Mouse (Mus musculus) C2C12 (cell line): Measurements from ENCODE around the gene Fgd5. TPM values are rescaled to one million over a fixed set of nuclear protein-coding genes. Genes with fewer than 3 reads are reported as not detected.
A peak's percentile ranks its signal among the peaks of the same experiment; 100 is the strongest.
"Not testable (repeated sequence)": the region's sequence is repeated elsewhere in the genome, so short reads cannot be mapped to it uniquely, and the experiment has no call there.

Experiments used
- H3K27me3 ChIP-seq: one replicate; pipeline ENCODE4 v1.6.1; 2011; ENCODE audit not compliant: control insufficient read depth, insufficient read depth, insufficient read length
- H3K36me3 ChIP-seq: one replicate; pipeline ENCODE4 v1.6.1; 2011; ENCODE audit not compliant: control insufficient read depth, insufficient read depth
- H3K4me3 ChIP-seq: one replicate; pipeline ENCODE4 v1.5.1; 2011; ENCODE audit warnings: mild to moderate bottlenecking, control low read depth; ENCODE audit not compliant: poor library complexity, insufficient read depth, severe bottlenecking
- H3K79me2 ChIP-seq: one replicate; pipeline ENCODE4 v1.6.1; 2011; ENCODE audit not compliant: control insufficient read depth, insufficient read depth
- H3K79me3 ChIP-seq: one replicate; pipeline ENCODE4 v1.6.1; 2011; ENCODE audit warnings: low read depth, control low read depth
- H3ac ChIP-seq: one replicate; pipeline ENCODE3; 2011; ENCODE audit warnings: low read depth; ENCODE audit not compliant: control insufficient read depth, insufficient read length
- CEBPB ChIP-seq: IDR thresholded peaks from one replicate; pipeline ENCODE4 v1.6.1; 2011; ENCODE audit warnings: low read depth, mild to moderate bottlenecking, control low read depth, moderate library complexity
- CTCF ChIP-seq: IDR thresholded peaks from one replicate; pipeline ENCODE4 v1.5.1; 2011; ENCODE audit not compliant: control insufficient read depth, insufficient read depth, insufficient read length
- FOSL1 ChIP-seq: IDR thresholded peaks from one replicate; pipeline ENCODE4 v1.8.0; 2011; ENCODE audit warnings: mild to moderate bottlenecking, low read length; ENCODE audit not compliant: poor library complexity, insufficient read depth, severe bottlenecking
- MAX ChIP-seq: IDR thresholded peaks from one replicate; pipeline ENCODE4 v1.6.1; 2011; ENCODE audit warnings: mild to moderate bottlenecking, control low read depth
- MYOD1 ChIP-seq: IDR thresholded peaks from one replicate; pipeline ENCODE4 v1.6.1; 2011; ENCODE audit warnings: low read depth; ENCODE audit not compliant: control insufficient read depth, insufficient read length
- MYOG ChIP-seq: IDR thresholded peaks from one replicate; pipeline ENCODE4 v1.6.1; 2011; ENCODE audit not compliant: control insufficient read depth, insufficient read length; ENCODE audit errors: extremely low read depth
- USF1 ChIP-seq: IDR thresholded peaks from one replicate; pipeline ENCODE4 v1.6.1; 2011; ENCODE audit warnings: low read depth, mild to moderate bottlenecking, control low read depth, moderate library complexity
- polyA plus RNA-seq: library from polyadenylated mRNA; unstranded; fragments of >200 nt; fragmentation: generic; extraction: Trizol; gene quantifications from one replicate; pipeline ENCODE4 v1.2.1, GENCODE M21; 2012; ENCODE audit warnings: missing spikeins

Fgd5 gene
- polyA plus RNA-seq, 1 experiment: not detected

DNA sequence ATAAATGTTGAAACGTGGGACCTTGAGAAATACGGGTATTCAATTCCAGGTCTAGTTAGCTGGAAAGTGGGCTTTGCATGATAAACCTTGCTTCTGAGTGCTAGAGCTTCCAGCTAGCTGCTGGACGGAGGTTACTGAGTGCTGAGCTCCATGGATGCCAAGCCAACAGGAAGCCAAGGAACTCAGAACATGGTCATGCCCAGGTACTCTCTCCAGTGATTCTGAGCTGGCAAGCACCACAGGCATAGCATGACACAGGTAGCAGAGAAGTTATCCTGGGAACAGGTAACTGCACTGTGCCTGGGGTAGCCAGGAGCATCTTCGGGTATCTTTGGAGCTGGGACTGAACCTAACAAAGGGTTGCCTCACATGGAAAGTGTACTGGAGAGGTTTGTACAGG lies 104.1 kb downstream of the Fgd5 start:
- peaks cover 5% of the 10 kb centered on the region for H3K27me3 ChIP-seq
- no peaks in the 10 kb centered on the region for H3K79me3 ChIP-seq
- TF ChIP-seq FOSL1: no peak
- no peak for TF ChIP-seq CEBPB
- no peak for TF ChIP-seq MYOD1
- TF ChIP-seq USF1: no peak
- no peak for TF ChIP-seq CTCF
- no peak for TF ChIP-seq MAX
- no peak for TF ChIP-seq MYOG
- H3K4me3 ChIP-seq: no peak overlapping the region
- no peaks in the 10 kb centered on the region for H3K79me2 ChIP-seq
- no peaks in the 10 kb centered on the region for H3K36me3 ChIP-seq
- H3ac ChIP-seq: no peak overlapping the region

- H3K79me2 ChIP-seq: no peaks in the 10 kb centered on the region
- no peak overlapping the region for H3K4me3 ChIP-seq
- H3K36me3 ChIP-seq: no peaks in the 10 kb centered on the region
- H3ac ChIP-seq: no peak overlapping the region
- peaks cover 5% of the 10 kb centered on the region for H3K27me3 ChIP-seq
- TF ChIP-seq CTCF (no peak), MYOD1 (no peak), FOSL1 (no peak), MAX (no peak), MYOG (no peak), CEBPB (no peak), USF1 (no peak)
- no peaks in the 10 kb centered on the region for H3K79me3 ChIP-seq
Measured at GRCm38 (mm10) chr6:92084932-92085331, 106.3 kb downstream of the Fgd5 start.

DNA sequence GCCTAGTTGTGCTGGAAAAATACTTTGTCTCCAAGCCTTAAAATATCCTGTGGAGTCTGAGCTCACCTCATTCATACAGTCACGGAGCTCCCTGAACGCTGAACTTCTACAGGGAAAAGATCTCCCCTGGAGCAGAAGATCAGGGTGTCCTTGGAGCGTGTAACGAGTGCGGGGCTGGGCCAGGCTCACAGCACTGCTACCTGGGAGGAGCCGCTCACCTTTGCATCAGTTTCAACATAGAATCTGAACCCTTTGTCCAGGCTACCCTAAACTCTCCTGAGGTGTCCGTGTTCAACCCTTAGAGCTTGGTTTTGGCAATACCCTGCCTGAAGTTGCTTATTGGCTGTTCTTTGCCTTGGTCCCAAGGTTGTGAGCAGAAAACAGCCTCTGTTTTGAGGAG lies 110.5 kb downstream of the Fgd5 start:
- not testable (repeated sequence) for H3K36me3 ChIP-seq, H3K27me3 ChIP-seq, H3K4me3 ChIP-seq, H3ac ChIP-seq
- peaks cover 21% of the 10 kb centered on the region for H3K79me2 ChIP-seq
- H3K79me3 ChIP-seq: peaks cover 21% of the 10 kb centered on the region

DNA sequence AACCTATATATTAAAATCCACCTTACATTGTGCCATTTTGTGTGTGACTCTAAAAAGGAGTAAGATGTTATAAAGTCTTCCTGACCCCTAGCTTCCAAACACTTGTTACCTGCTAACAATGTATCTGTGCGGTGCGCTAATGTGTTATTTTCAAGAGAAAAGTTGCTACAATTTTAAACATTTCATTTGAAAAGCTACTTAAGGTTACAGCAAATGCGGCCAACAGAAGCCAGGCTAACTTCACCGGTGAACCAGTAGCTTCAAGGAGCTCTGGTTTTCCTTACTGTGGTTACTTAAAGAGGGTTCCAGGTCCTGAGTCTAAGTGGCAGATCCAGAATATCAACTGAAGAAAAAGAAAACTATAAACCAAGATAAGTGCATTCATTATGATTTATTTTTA lies 111.3 kb downstream of the Fgd5 start:
- Histone ChIP-seq H3ac (no peak overlapping the region), H3K79me2 (peaks cover 29% of the 10 kb centered on the region), H3K4me3 (no peak overlapping the region), H3K27me3 (no peaks in the 10 kb centered on the region), H3K36me3 (no peaks in the 10 kb centered on the region), H3K79me3 (peaks cover 29% of the 10 kb centered on the region)
- TF ChIP-seq MAX (no peak), CEBPB (no peak), FOSL1 (no peak), CTCF (no peak), MYOG (no peak), MYOD1 (no peak), USF1 (no peak)

DNA sequence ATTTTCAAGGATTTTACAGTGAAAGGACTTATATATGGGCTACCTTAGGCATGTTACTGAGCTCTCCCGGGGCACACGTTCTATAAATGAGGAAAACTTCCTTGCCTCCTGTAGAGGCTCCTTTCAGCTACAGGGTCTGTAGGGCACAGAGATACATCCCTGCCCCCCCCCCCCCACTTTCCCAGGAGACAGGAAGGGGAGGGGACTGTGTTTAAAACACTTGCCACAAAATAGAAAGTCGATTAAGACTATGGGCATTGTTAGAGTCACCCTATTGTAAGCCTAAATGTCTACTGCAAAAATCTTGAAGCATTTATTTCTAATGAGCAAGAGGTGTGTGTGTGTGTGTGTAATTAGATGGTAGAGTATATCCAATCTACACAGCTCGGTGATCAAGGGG lies 111.8 kb downstream of the Fgd5 start:
- Histone ChIP-seq H3K27me3 (no peaks in the 10 kb centered on the region), H3K79me2 (peaks cover 34% of the 10 kb centered on the region), H3K4me3 (peak overlapping the region; percentile 76), H3K79me3 (peaks cover 35% of the 10 kb centered on the region), H3K36me3 (no peaks in the 10 kb centered on the region), H3ac (peak overlapping the region; percentile 100)
- TF ChIP-seq MYOD1: no peak
- TF ChIP-seq CTCF: no peak
- no peak for TF ChIP-seq CEBPB
- TF ChIP-seq FOSL1: no peak
- no peak for TF ChIP-seq USF1
- no peak for TF ChIP-seq MAX
- TF ChIP-seq MYOG: no peak

GRCm38 (mm10) chr6:92091130-92091591 lies 112.5 kb downstream of the Fgd5 start, which contains the start of gene Nr2c2:
TSS of gene Nr2c2 (plus strand) at chr6:92091390.
- H3K4me3 ChIP-seq: peak within 1 kb of the TSS; percentile 76
- H3K27me3 ChIP-seq: no peaks in the 10 kb centered on the region
- H3ac ChIP-seq: peak within 1 kb of the TSS; percentile 100
- peaks cover 41% of the 10 kb centered on the region for H3K79me3 ChIP-seq
- no peaks in the 10 kb centered on the region for H3K36me3 ChIP-seq
- TF ChIP-seq CTCF (no peak), CEBPB (peak; percentile 36)
- peaks cover 41% of the 10 kb centered on the region for H3K79me2 ChIP-seq
